Mouse (Mus musculus) spleen, embryonic (tissue): Measurements from ENCODE around the gene Tle6.

Source experiments
- CTCF ChIA-PET: fragments of 350-600 bp; sonication (Branson Sonifier 250); formaldehyde crosslinking; loops from one replicate; lab custom pipeline; 2022; lab: Charles Lee

The Tle6 gene

GRCm38 (mm10) chr10:81565257-81566228, 35.3 kb downstream of the Tle6 start:
- CTCF ChIA-PET, result interaction anchor here (0.6 to 1.2 kb wide), 3 partner anchors 9 to 1502 kb away, joined by 3 to 5 read pairs (median 3); partner anchors contain the start of gene Tle2

GRCm38 (mm10) chr10:81564734-81565133, 36.1 kb downstream of the Tle6 start:
- CTCF ChIA-PET, result interaction anchor here (0.6 to 1.2 kb wide), 3 partner anchors 9 to 1503 kb away, joined by 3 to 5 read pairs (median 3); partner anchors contain the start of gene Tle2

DNA sequence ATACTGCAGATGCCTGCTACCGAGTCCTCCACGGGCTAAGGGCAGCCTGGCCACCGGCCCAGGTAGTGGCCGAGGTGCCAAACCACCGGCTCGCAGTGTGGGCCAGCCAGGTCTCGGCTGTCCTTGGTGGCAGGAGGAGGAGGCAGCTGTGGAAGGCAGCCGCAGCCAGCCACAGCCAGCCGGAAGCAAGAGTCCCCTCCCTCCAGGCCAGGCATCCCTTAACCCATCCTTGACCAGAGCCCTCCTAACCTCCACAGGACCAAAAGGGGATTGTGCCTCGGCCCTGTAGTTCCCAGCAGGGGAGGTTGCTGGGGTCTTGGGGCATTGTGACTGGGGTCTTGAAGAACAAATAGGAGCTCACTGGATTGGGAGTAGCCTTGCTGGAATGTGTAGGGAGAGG, 36.7 kb downstream of the Tle6 start:
- CTCF ChIA-PET, result interaction anchor here (0.6 to 1.2 kb wide), 5 partner anchors 10 to 1798 kb away, joined by 3 to 24 read pairs (median 5); partner anchors contain the start of gene Tle2

GRCm38 (mm10) chr10:81563481-81563880, 37.4 kb downstream of the Tle6 start:
- CTCF ChIA-PET, result interaction anchor here (0.6 kb wide), 1 partner anchor 11 kb away, joined by 9 read pairs; no protein-coding TSS in a partner anchor

DNA sequence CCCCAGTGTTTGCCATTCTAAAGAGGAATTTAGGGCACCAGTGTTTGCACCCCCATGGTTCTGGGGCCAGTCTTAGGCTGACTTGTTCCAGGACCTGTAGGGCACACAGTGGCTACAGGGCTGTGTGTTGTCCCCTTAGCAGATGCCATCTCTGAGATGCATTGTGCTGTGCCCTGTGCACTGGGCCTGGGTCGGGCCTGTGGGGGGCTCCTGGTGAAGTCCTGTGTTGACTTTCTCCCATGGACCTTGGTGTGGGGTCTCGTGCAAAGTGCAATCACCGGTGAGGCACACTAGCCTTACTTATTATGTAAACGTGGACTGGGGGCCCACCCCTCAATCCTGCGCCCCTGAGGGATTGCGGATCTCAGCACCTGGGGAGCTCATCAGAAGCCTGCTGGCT, 38.5 kb downstream of the Tle6 start:
- CTCF ChIA-PET, result interaction anchor here (0.6 to 1.2 kb wide), 2 partner anchors 9 to 68 kb away, joined by 3 to 16 read pairs; no protein-coding TSS in a partner anchor

GRCm38 (mm10) chr10:81560719-81561459, 40.0 kb downstream of the Tle6 start:
- CTCF ChIA-PET, result interaction anchor here (0.6 to 0.7 kb wide), 2 partner anchors 10 to 14 kb away, joined by 3 to 8 read pairs; no protein-coding TSS in a partner anchor

DNA sequence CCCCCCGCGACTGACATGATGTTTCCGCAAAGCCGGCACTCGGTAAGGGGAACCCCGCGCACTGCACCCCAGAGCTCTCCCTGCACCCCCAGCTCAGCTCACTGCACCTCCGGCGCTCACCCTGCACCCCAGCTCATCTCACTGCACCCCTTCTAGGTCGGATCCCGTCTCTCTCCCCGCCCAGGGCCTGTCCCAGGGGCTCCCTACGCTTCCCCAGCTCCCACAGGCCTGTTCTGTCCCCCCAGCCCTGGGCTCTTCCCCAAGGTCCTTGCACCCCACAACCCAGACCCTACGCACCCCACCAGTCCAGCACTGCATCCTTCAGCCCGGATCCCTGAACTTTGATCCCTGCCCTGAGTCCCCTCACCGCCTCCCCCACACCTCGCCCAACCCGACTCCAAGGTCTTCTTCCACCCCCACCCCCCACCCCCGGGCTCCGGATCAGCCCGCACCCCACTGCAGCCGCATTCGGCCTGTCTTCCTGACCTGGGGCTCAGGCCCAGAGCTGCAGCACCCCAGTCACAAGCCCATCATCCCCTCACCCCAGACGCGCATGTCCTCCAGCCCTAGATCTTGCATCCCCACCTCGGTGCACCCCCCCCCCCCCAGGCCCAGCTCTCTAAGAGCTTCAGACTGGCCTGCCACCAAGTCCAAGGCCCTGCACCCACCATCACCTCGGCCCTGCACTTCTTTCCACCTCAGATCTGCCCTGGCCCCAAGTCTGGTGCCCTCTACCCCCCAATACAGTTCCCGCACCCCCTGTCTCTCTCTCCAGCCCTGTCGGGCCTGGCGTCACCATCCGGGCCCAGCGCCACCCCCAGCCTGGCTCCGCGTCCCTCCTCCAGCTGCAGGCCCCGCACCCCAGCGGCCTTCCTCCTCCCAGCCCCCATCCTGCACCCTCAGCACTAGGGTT, 41.0 kb downstream of the Tle6 start:
- CTCF ChIA-PET, result interaction anchor here (0.6 kb wide), 1 partner anchor 10 kb away, joined by 3 read pairs; no protein-coding TSS in a partner anchor

GRCm38 (mm10) chr10:81559163-81559626, 41.7 kb downstream of the Tle6 start, which contains the start of gene Aes:
Gene Aes (plus strand): TSS chr10:81559488.
- CTCF ChIA-PET, result interaction anchor here (0.6 kb wide), 1 partner anchor 9 kb away, joined by 3 read pairs; no protein-coding TSS in a partner anchor

DNA sequence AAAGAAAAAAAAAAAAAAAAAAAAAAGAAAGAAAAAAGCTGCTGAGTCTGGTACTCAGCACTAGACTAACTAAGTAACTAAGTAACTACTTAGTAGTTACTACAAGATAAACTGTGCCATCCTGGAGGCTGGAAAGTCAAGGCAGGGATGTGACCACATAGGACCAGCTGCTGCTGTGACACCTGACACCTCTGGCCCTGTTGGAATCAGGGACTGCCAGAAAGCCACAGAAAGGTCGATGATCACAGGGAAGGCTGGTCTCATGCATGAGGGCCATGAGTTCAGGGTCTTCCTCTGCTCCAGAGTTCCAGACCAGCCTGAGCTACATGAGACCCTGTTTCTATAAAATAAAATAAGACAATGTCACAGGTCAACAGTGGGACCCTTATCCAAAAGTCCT, 43.4 kb downstream of the Tle6 start:
- CTCF ChIA-PET, result interaction anchor here (0.6 kb wide), 1 partner anchor 39 kb away, joined by 3 read pairs; no protein-coding TSS in a partner anchor

DNA sequence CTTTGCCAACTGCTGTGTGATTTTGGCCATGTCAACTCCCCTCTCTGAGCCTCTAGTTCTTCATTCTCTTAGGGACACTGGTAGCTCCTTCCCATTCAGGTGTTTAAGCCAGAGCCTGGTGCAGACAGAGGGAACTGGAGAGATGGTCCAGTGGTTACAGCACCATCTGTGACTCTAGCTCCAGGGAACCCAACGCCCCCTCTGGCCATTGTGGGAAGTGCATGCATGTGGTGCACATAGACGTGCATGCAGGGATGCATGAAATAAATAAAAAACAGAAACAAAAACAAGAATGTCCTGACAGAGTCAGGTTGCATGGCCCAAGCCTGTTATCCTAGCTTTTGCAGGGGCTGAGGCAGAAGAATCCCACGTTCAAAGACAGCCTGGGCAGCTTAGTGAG, 44.6 kb downstream of the Tle6 start:
- CTCF ChIA-PET, result interaction anchor here (0.6 kb wide), 1 partner anchor 130 kb away, joined by 9 read pairs; no protein-coding TSS in a partner anchor

DNA sequence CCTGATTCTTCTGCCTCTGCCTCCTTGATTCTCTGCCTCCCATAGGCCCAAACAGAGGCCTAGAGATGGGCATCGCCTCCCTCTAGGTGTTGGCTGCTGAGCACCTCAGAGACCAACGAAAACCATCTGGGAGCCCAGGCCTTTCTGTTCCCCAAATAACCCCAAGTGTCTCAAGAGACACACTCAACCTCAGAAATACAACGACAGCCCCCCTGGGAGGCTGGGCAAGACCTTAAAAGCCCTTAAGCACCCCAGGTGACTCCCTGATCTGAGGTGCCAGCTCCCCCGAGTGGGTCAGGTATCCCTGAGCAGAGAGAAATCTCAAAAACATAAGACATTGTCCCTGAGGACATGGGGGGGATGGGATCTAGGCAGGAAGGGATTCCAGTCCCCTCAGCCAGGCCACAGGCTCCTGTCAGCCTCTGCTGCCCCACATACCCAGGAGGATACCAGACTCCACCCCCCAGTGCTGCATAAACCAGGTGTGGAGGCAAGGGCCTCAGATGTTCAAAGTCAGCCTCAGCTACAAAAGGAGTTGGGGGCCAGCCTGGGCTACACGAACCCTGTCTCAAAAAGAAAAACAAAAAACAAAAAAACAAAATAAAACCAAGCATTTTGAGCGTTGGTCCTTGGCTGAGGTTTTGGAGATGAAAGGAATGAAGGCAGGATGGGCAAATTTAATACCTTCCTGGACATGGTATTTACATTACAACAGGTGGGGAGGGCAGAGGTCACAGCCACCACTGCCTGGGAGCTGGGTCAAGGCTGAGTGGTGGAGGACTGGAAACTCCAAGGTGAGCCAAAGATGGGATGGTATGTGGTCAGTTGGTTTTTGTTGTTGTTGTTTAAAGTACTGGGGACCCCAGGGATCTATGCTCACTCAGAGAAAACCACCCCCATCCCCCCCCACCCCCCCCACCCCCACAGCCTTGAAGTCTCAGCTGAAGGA, 46.8 kb downstream of the Tle6 start:
- CTCF ChIA-PET, result interaction anchor here (0.6 to 1.3 kb wide), 4 partner anchors 8 to 217 kb away, joined by 3 to 4 read pairs (median 3); no protein-coding TSS in a partner anchor

DNA sequence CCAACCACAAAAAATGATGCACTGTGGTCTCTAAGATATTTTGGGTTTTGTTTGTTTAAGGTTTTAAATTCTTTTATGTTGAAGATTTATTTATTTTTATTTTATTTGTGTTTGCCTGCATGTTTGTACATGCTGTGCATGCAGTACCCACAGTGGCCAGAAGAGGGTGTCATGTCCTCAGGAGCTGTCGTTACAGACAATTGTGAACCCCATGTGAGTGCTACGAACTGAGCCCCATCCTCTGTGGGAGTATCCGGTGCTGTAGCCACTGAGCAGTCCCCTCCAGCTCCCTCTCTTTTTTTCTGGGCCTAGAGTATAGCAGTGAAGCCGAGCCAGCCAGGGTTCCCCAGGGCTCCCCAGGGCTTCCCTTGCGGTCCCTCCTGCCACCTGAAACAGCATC, 47.6 kb downstream of the Tle6 start:
- CTCF ChIA-PET, result interaction anchor here (0.8 to 1.3 kb wide), 2 partner anchors 9 to 34 kb away, joined by 3 to 4 read pairs; no protein-coding TSS in a partner anchor

- CTCF ChIA-PET, result interaction anchor here (0.5 to 2.1 kb wide), 7 partner anchors 9 to 127 kb away, joined by 3 to 16 read pairs (median 3); no protein-coding TSS in a partner anchor
Measured at GRCm38 (mm10) chr10:81551597-81552102, 49.2 kb downstream of the Tle6 start.

DNA sequence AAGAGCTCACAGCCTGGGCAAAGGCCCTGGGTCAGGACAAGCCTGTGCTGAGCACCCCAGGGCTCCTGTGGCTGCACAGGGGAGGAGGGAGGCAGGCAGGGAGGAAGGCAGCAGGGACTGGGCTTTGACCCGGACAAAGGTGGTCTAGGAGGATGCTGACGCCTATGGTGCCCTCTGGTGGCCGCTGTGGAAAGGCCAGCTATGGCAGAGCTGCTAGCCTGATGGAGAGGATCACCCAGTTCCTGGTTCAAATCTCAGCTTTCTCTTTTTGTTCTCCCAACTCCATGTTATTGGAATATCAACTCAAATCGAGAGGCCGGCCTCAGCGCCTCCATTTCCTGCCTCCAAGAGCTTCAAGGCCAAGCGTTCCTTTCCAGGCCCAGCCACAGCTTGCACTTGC, 50.6 kb downstream of the Tle6 start:
- CTCF ChIA-PET, result interaction anchor here (0.7 to 2.1 kb wide), 6 partner anchors 9 to 100 kb away, joined by 3 to 16 read pairs (median 4); partner anchors contain the start of gene Aes

GRCm38 (mm10) chr10:81548944-81549343, 51.9 kb downstream of the Tle6 start:
- CTCF ChIA-PET, result interaction anchor here (0.6 to 0.7 kb wide), 2 partner anchors 18 to 27 kb away, joined by 5 to 13 read pairs; no protein-coding TSS in a partner anchor

- CTCF ChIA-PET, result interaction anchor here (0.8 kb wide), 1 partner anchor 45 kb away, joined by 4 read pairs; no protein-coding TSS in a partner anchor
Measured at GRCm38 (mm10) chr10:81546788-81547571, 53.9 kb downstream of the Tle6 start.

DNA sequence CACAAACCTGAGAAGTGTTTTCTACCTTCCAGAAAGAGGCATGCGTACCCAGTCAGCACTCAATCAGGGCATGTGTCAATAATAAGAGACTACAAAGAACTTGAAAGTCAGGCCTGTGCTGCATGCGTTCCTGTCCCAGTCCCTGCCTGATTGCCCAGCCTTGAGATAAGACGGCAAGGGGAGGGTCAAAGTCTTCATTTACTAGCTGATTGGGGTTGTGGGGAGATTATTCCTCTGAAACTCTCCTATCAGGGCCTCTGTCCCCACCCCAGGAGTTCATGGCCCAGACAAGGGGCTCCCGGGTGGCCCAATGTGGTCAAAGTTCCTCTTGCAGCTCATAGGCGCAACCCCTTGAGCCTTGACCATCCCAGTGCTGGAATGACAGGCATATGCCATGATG, 54.5 kb downstream of the Tle6 start:
- CTCF ChIA-PET, result interaction anchor here (0.8 kb wide), 1 partner anchor 45 kb away, joined by 4 read pairs; no protein-coding TSS in a partner anchor
